Mouse (Mus musculus) limb, embryonic 12.5 days (tissue): Measurements from ENCODE around the gene Dcdc2b. TPM values are rescaled to one million over a fixed set of nuclear protein-coding genes. Genes with fewer than 3 reads are reported as not detected.

Experiments used
- ATAC-seq: fragments of 200-750 bp; cut with Nextera tagmentation; 2 replicates; pipeline ENCODE4 v1.8.0; 2017; ENCODE audit warnings: low read depth, moderate TSS enrichment; ENCODE audit not compliant: insufficient number of reproducible peaks, insufficient read depth, low FRiP score, low TSS enrichment
- H3K27ac ChIP-seq: fragments of 300-500 bp; sonication (generic); 2 replicates; pipeline ENCODE4 v1.5.1; 2016; ENCODE audit warnings: mild to moderate bottlenecking, moderate library complexity
- H3K27me3 ChIP-seq: fragments of 300-500 bp; sonication (generic); 2 replicates; pipeline ENCODE4 v1.6.1; 2016; ENCODE audit warnings: mild to moderate bottlenecking, moderate library complexity
- H3K36me3 ChIP-seq: fragments of 300-500 bp; sonication (generic); 2 replicates; pipeline ENCODE4 v1.6.1; 2016; ENCODE audit warnings: mild to moderate bottlenecking, moderate library complexity
- H3K4me1 ChIP-seq: fragments of 300-500 bp; sonication (generic); replicated peaks from 2 replicates; pipeline ENCODE4 v1.6.1; 2016
- H3K4me2 ChIP-seq: fragments of 300-500 bp; sonication (generic); 2 replicates; pipeline ENCODE4 v1.6.1; 2016; ENCODE audit warnings: mild to moderate bottlenecking, moderate library complexity
- H3K4me3 ChIP-seq: fragments of 300-500 bp; sonication (generic); replicated peaks from 2 replicates; pipeline ENCODE4 v1.5.1; 2016; ENCODE audit warnings: mild to moderate bottlenecking
- H3K9ac ChIP-seq: fragments of 300-500 bp; sonication (generic); replicated peaks from 2 replicates; pipeline ENCODE4 v1.6.1; 2016; ENCODE audit warnings: mild to moderate bottlenecking, moderate library complexity
- H3K9me3 ChIP-seq: fragments of 300-500 bp; sonication (generic); 2 replicates; pipeline ENCODE4 v1.6.1; 2016; ENCODE audit warnings: mild to moderate bottlenecking, moderate library complexity
- WGBS: fragments of 180-500 bp; shearing (Covaris S2); methylation state at CpG from one replicate; pipeline ENCODE4 v1.1.7; 2016; 5-methylcytosine and 5-hydroxymethylcytosine counted together
- polyA plus RNA-seq: library from polyadenylated mRNA; unstranded; fragments of >200 nt; fragmentation: Nextera tagmentation; extraction: Ambion mirVana; gene quantifications from 2 replicates; pipeline ENCODE4 v1.2.1, GENCODE M21; 2016

Dcdc2b gene
- polyA plus RNA-seq, 1 experiment from 2014 or later, result 2.7 TPM

DNA sequence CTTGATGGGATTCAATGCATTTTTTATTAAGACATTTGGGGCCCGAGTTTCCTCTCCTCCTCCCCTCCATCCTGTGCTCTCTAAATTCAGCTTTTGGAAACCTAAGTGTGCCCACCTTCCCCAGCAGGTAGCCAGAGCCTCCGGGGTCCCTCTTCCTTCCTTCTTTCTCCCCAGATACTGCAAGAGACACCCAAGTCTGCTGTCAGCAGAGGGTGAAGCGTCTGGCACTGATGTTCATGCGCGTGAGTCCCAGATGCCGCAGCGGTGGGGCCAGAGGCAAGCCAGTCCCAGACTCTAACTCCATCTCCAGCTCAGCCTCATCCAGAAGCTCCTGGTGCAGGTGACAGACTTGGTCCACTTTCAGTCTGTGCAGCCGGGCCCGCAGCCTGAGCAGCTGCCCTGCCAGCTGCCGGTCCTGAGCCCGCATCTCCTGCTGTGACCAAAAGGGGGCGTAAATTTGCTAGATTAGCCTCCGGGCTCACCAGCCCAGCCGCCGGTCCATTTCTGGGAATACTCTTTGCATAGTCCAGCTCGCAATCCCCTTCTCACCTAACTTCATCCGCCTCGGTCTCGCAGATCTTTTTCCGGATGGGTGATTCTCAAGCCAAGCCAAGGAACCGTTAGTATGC lies 37.1 kb downstream of the Dcdc2b start:
- peaks cover 11% of the 10 kb centered on the region for H3K4me1 ChIP-seq
- ATAC-seq, result no peak
- WGBS, result 40% methylated on average over 21 of the region's 21 CpGs
- H3K36me3 ChIP-seq, result no peaks in the 10 kb centered on the region
- no peaks in the 10 kb centered on the region for H3K27me3 ChIP-seq
- H3K9me3 ChIP-seq, result no peaks in the 10 kb centered on the region
- peak overlapping the region; percentile 19; the same call in 1 of the 2 replicates for H3K4me2 ChIP-seq
- no peak overlapping the region for H3K9ac ChIP-seq
- 0 out of 2 replicates have a peak overlapping the region, but pooled peaks have one; percentile 35 for H3K27ac ChIP-seq
- no peak overlapping the region; the same call in 1 of the 2 replicates for H3K4me3 ChIP-seq

DNA sequence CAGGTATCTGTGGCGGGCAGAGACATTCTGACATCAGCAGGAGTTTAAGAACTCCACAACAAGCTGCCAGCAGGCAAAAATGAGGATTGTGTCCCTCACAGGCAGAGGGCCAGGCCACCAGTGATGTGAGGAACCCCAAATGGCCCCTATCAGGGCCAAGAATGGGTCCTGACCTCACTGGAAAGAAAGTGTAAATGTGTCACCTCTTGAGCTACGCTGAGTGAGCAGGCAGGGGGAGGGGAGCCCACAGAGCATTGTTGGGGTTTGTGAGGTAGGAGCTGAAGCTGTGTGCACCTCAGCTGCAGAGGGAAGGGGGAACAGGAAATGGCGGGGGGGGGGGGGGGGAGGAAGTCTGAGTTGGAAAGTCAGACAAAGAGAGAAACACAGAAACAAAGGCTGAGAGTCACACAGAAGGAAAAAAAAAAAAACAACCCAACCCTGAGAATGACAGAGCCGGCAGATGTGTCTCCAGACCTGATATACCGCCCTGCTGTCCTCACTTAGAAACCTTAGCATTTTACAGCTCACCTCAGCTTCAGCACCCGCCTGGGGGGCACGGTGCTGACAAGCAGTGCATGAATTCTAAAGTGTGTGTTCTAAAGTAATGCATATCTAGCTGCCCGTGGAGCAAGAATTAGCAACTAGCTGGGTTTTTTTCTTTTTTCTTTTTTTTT lies 38.7 kb downstream of the Dcdc2b start:
- Histone ChIP-seq H3K27me3 (no peaks in the 10 kb centered on the region), H3K4me1 (peaks cover 11% of the 10 kb centered on the region), H3K4me3 (no peak overlapping the region), H3K36me3 (no peaks in the 10 kb centered on the region), H3K27ac (peak overlapping the region; percentile 81), H3K9me3 (no peaks in the 10 kb centered on the region), H3K9ac (no peak overlapping the region), H3K4me2 (no peak overlapping the region)
- peak; percentile 80; the same call in 1 of the 2 replicates for ATAC-seq
- 33% methylated on average over 7 of the region's 8 CpGs for WGBS

DNA sequence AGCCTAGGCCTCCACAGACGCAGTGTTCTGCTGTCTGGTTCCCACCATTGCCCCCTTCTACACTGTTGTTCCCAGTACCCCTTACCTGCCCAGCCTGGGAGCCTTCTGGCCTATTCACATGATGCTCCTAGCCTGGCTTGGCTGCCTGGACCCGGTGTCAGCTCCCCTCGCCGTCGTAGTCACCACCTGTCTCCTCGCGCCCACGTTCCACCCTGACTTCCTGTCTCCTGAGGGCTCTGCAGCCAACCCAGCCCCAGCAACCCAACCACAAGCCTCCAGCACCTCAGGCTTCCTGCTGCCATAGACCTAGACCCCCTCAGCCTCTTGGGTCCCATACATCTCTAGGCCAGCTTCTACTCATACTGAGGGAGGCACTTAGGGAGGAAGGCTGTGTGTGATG lies 40.6 kb downstream of the Dcdc2b start, which contains the start of gene Lck:
Gene Lck (minus strand): TSS at position 212 of the 400 bp plus-strand sequence.
- H3K36me3 ChIP-seq, result no peaks in the 10 kb centered on the region
- H3K27me3 ChIP-seq, result no peaks in the 10 kb centered on the region
- WGBS, result 85% methylated on average over 8 of the region's 8 CpGs
- no peak within 1 kb of the TSS for H3K27ac ChIP-seq
- no peak within 1 kb of the TSS for H3K9ac ChIP-seq
- H3K4me1 ChIP-seq, result peaks cover 11% of the 10 kb centered on the region
- no peak for ATAC-seq
- no peak within 1 kb of the TSS for H3K4me2 ChIP-seq
- no peak within 1 kb of the TSS for H3K4me3 ChIP-seq
- H3K9me3 ChIP-seq, result no peaks in the 10 kb centered on the region

DNA sequence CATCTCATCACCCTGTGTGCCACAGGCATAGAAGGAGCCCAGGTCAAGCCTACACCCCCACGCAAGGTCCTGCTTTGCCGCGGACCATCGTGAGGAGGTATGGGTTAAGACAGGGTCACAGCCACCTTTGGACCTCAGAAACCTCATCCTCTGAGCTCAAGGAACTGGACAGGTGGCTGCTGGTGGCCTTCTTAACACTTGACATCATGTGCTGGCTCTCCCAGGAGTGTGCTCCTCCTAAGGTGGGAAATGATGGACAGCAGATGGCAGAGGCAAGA lies 41.0 kb downstream of the Dcdc2b start:
- Histone ChIP-seq H3K4me1 (peaks cover 11% of the 10 kb centered on the region), H3K4me2 (no peak overlapping the region), H3K9me3 (no peaks in the 10 kb centered on the region), H3K27ac (no peak overlapping the region), H3K4me3 (no peak overlapping the region), H3K9ac (no peak overlapping the region), H3K36me3 (no peaks in the 10 kb centered on the region), H3K27me3 (no peaks in the 10 kb centered on the region)
- 97% methylated on average over 4 of the region's 4 CpGs for WGBS
- ATAC-seq, result no peak

DNA sequence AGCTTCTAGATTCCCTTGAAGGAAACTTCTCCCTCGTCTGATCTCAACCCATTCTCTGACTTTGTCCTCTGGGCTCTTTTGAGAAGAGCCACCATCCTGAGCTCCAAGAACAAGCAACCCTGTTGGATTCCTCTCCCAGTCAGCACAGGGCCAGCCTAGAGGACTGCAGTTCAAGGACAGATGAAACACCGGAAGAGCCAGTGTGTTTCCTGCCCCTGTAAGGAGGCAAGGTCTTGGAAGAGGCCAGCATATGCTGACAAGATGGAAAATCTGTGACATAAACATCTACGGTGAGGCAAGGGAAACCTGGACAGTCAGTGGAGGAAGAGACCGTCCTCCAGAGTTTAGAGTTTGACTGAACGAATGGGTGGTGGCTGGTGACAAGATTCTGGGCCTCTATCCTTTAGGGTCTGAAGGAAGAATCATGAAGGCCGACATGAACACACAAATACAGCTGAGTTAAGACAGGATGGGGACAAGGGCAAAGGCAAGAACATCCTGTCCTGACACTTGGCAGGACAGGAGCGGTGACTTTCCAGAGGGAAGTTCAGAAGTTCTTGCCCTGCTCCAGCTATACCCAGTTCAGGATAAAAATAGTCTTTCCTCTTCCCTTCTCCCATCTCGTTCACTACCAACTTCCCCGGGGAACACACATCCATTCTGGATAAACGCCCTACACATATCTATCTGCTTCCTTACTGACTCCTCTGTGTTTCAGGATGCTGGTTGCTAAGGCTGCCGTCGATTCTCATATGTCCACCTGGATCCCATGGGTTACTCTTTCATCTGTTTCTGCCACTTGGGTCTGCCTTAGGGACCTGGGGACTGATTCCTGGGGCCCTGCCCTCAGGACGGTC lies 41.6 kb downstream of the Dcdc2b start:
- no peak for ATAC-seq
- 85% methylated on average over 13 of the region's 13 CpGs for WGBS
- Histone ChIP-seq H3K4me1 (peaks cover 11% of the 10 kb centered on the region), H3K36me3 (no peaks in the 10 kb centered on the region), H3K4me2 (no peak overlapping the region), H3K9me3 (no peaks in the 10 kb centered on the region), H3K27ac (no peak overlapping the region), H3K9ac (no peak overlapping the region), H3K4me3 (no peak overlapping the region), H3K27me3 (no peaks in the 10 kb centered on the region)

DNA sequence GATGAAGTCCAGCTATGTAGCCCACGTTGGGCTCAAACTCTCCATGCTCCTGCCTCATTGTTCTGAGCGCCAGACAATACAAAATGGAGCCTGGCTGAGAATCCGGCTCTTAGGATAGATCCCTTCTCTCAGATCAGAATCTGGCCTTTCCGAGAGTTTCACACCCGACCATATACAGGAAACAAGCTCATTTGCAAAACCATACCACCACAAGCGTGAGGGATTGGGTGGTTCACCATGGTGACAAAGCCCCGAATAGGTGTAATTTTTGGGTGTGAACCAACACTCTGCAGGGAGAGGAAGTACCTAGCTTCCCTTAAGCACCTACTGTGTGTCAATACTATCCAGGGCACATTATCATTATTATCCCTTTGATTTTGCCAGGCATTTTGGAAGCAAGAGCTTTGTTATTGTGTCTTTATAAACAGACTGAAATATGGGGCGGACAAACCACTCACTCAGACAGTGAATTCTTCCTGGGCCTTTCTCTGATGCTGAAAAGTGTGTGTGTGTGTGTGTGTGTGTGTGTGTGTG lies 42.4 kb downstream of the Dcdc2b start:
- peaks cover 5% of the 10 kb centered on the region for H3K4me1 ChIP-seq
- no peaks in the 10 kb centered on the region for H3K27me3 ChIP-seq
- H3K9ac ChIP-seq, result no peak overlapping the region
- no peak overlapping the region for H3K4me3 ChIP-seq
- WGBS, result 70% methylated on average over 8 of the region's 8 CpGs
- H3K36me3 ChIP-seq, result no peaks in the 10 kb centered on the region
- H3K27ac ChIP-seq, result no peak overlapping the region
- no peak for ATAC-seq
- H3K9me3 ChIP-seq, result no peaks in the 10 kb centered on the region
- H3K4me2 ChIP-seq, result no peak overlapping the region

DNA sequence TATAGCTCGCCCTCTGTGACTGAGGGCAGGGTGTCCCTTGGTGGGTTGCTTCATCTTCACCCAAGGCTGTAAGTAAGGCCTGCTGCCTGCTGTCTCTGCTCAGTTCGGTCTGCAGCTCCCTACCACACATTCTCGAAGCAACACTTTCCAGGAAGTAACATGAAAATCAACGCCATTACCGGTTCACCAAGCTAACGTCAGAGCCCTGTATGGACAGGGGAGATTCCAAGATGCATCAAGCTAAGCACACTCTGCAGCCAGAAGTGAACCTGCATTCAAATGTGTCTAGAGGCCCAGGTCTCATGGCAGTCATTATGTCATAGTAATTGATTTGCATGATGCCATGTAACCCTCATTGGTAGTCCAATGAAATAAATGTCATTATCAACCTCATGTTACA lies 44.0 kb downstream of the Dcdc2b start:
- Histone ChIP-seq H3K4me3 (no peak overlapping the region), H3K4me2 (no peak overlapping the region), H3K27me3 (no peaks in the 10 kb centered on the region), H3K9me3 (no peaks in the 10 kb centered on the region), H3K36me3 (no peaks in the 10 kb centered on the region), H3K4me1 (peaks cover 2% of the 10 kb centered on the region), H3K27ac (no peak overlapping the region), H3K9ac (no peak overlapping the region)
- no peak for ATAC-seq
- WGBS, result 86% methylated on average over 6 of the region's 6 CpGs

DNA sequence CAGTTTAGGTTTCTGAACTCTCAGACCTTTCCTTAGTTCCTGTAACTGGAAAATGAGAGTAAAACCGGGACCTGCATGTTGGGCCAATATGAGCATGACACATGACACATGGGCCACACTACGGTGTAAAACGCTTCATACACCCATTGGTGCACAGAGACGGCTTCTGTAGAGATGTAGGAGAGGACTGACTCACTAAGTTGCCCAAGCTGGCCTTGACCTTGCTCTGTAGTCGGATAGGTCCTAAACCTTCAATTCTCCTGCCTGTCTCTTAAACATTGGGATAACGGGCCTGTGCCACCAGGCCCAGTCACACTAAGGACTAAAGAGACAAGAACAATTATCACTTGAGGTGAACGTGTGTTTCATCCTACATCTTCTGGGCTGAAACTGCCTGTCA lies 45.7 kb downstream of the Dcdc2b start:
- Histone ChIP-seq H3K9ac (no peak overlapping the region), H3K4me3 (no peak overlapping the region), H3K27ac (no peak overlapping the region), H3K27me3 (no peaks in the 10 kb centered on the region), H3K4me1 (peaks cover 8% of the 10 kb centered on the region), H3K4me2 (no peak overlapping the region), H3K36me3 (no peaks in the 10 kb centered on the region), H3K9me3 (no peaks in the 10 kb centered on the region)
- ATAC-seq, result no peak
- 93% methylated on average over 7 of the region's 7 CpGs for WGBS

DNA sequence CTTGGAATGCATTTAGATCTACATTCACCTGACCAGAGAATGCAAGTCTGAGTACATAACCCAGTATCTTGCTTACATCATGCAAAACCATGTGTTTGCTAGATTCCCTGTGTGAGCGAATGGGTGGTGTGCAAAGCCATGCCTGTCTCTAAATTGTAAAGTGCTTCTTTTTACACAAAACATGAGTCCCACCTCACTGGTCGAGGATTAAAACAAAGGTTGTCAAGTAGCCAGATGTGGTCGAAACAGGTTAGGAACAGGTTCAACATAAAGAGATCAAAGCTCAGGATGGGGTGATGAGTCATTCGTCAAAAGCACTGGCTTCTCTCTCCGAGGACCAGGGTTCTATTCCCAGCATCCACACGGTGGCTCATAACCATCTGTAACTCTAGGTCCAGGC lies 48.9 kb downstream of the Dcdc2b start:
- Histone ChIP-seq H3K4me1 (peaks cover 11% of the 10 kb centered on the region), H3K4me3 (no peak overlapping the region), H3K9me3 (no peaks in the 10 kb centered on the region), H3K36me3 (no peaks in the 10 kb centered on the region), H3K27me3 (no peaks in the 10 kb centered on the region), H3K27ac (no peak overlapping the region), H3K4me2 (no peak overlapping the region), H3K9ac (no peak overlapping the region)
- ATAC-seq, result no peak
- WGBS, result 83% methylated on average over 6 of the region's 6 CpGs

DNA sequence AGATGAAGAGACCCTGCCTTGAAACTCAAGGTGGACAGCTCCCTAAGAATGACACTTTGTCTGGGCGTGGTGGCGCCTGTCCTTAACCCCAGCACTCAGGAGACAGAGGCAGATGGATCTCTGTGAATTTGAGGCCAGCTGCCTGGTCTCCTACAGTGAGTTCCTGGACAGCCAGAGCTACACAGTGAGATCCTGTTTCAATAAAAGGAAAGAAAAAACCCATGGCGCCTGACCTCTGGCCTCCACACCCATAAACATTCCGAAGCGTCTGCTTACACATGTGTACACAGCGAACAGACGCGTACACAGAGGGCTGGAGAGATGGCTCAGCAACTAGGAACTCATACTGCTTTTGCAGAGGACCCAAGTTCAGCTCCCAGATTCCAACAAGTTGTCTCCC lies 50.3 kb downstream of the Dcdc2b start:
- Histone ChIP-seq H3K27me3 (no peaks in the 10 kb centered on the region), H3K4me3 (no peak overlapping the region), H3K4me1 (peaks cover 11% of the 10 kb centered on the region), H3K36me3 (no peaks in the 10 kb centered on the region), H3K9me3 (no peaks in the 10 kb centered on the region), H3K4me2 (no peak overlapping the region), H3K27ac (peak overlapping the region; percentile 23; the same call in 1 of the 2 replicates), H3K9ac (no peak overlapping the region)
- 0 out of 2 replicates have a peak, but pooled peaks have one; percentile 6 for ATAC-seq
- 20% methylated on average over 8 of the region's 8 CpGs for WGBS

DNA sequence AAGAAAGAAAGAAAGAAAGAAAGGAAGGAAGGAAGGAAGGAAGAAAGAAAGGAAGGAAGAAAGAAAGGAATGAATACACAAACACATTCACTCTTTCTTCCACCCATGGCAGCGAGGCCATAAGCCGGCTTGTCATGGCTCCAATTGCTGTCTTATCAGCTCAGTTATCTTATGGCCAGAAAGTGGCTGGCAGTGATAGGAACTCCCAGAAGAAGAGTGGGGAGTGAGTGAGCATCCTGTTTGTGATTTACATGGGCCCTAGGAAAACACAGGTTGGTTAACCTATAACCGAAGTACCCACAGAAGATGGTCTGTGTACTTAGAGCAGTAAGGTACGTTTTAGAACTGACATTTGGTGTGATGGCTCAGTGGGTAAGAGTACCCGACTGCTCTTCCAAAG lies 52.9 kb downstream of the Dcdc2b start:
- H3K4me2 ChIP-seq, result no peak overlapping the region
- H3K36me3 ChIP-seq, result no peaks in the 10 kb centered on the region
- peaks cover 20% of the 10 kb centered on the region for H3K4me1 ChIP-seq
- H3K27me3 ChIP-seq, result no peaks in the 10 kb centered on the region
- H3K9me3 ChIP-seq, result no peaks in the 10 kb centered on the region
- H3K27ac ChIP-seq, result no peak overlapping the region
- no peak for ATAC-seq
- H3K4me3 ChIP-seq, result no peak overlapping the region
- 89% methylated on average over 5 of the region's 5 CpGs for WGBS
- no peak overlapping the region for H3K9ac ChIP-seq
